Mouse (Mus musculus) limb, embryonic 13.5 days (tissue): ENCODE measurements at regions not wholly inside any gene's neighbourhood (a gene's known extent, or its start where the extent isn't known, plus 50 kb on each side); places are given as distances from the start of the nearest gene placed in this dataset.

Source experiments
- ATAC-seq: fragments of 200-750 bp; cut with Nextera tagmentation; 2 replicates; pipeline ENCODE4 v1.8.0; 2017; ENCODE audit warnings: low read depth, moderate number of reproducible peaks, moderate TSS enrichment; ENCODE audit not compliant: low FRiP score
- H3K27ac ChIP-seq: fragments of 300-500 bp; sonication (generic); 2 replicates; pipeline ENCODE4 v1.5.1; 2015; ENCODE audit warnings: inconsistent platforms, mild to moderate bottlenecking, moderate library complexity
- H3K27me3 ChIP-seq: fragments of 300-500 bp; sonication (generic); 2 replicates; pipeline ENCODE4 v1.6.1; 2015; ENCODE audit warnings: mild to moderate bottlenecking, inconsistent platforms
- H3K36me3 ChIP-seq: fragments of 300-500 bp; sonication (generic); 2 replicates; pipeline ENCODE4 v1.6.1; 2015; ENCODE audit warnings: inconsistent platforms, mild to moderate bottlenecking, moderate library complexity
- H3K4me1 ChIP-seq: fragments of 300-500 bp; sonication (generic); 2 replicates; pipeline ENCODE4 v1.6.1; 2015; ENCODE audit warnings: inconsistent platforms
- H3K4me2 ChIP-seq: fragments of 300-500 bp; sonication (generic); replicated peaks from 2 replicates; pipeline ENCODE4 v1.6.1; 2015; ENCODE audit warnings: inconsistent platforms, mild to moderate bottlenecking, moderate library complexity
- H3K4me3 ChIP-seq: fragments of 300-500 bp; sonication (generic); 2 replicates; pipeline ENCODE4 v1.5.1; 2015; ENCODE audit warnings: moderate library complexity, mild to moderate bottlenecking, inconsistent platforms
- H3K9ac ChIP-seq: fragments of 300-500 bp; sonication (generic); 2 replicates; pipeline ENCODE4 v1.6.1; 2015; ENCODE audit warnings: mild to moderate bottlenecking, inconsistent platforms
- H3K9me3 ChIP-seq: fragments of 300-500 bp; sonication (generic); 2 replicates; pipeline ENCODE4 v1.6.1; 2016; ENCODE audit warnings: inconsistent platforms
- WGBS: fragments of 180-500 bp; shearing (Covaris S2); methylation state at CpG from one replicate; pipeline ENCODE4 v1.1.7; 2015; 5-methylcytosine and 5-hydroxymethylcytosine counted together

DNA sequence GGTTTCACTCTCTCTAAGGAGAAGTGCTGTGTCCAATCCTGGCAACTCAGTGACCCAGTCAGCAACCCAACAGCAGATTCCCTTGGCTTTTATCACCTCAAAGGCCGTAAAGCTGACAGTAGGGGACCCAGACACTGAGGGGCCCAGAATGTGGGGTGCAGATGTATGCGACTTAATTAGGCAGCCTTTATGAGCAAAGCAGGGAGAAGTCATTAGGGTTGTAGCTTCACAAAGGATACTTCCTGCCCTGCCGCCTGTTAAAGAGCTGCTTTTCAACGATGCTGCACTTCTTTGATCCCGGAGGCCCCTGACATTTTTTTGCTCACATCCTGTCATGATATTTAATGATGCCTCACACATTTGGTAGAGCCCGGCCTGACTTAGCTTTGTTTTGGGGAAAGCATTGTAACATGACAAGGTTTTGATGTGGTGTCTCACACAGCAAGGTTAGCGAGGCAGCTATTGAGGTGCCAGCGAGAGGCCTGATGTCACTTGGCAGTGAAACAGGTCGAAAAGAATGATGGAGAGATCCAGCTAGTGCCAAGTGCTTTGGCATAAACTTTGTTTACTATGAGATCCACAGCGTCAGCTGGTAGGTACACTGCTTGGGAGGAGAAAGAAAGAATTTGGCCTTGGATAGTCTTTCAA is 240.2 kb downstream of the Slc4a3 start:
- WGBS, result 20% methylated on average over 10 of the region's 10 CpGs
- Histone ChIP-seq H3K4me1 (peaks cover 6% of the 10 kb centered on the region), H3K4me2 (no peak overlapping the region), H3K9ac (no peak overlapping the region), H3K9me3 (peaks cover 5% of the 10 kb centered on the region), H3K27me3 (no peaks in the 10 kb centered on the region), H3K27ac (no peak overlapping the region), H3K36me3 (no peaks in the 10 kb centered on the region), H3K4me3 (no peak overlapping the region)
- no peak for ATAC-seq

DNA sequence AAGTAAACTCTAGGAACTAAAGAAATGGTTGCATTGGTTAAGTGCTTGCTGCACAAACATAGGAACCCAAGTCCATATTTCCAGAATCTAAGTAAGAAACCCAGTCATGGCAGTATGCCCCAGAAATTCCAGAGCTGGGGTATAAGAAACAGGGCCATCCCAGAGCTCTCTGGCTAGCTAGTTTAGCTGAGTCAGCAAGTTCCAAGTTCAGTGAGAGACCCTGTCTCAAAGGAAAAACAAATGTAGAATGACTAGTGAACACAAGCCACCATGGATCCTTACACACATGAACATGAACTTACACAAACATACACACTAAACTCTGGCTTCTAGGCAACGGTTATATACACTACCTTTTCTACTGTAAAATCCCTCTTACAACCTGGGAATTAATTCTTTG is 245.4 kb downstream of the Slc4a3 start:
- no peak overlapping the region for H3K4me3 ChIP-seq
- H3K4me1 ChIP-seq, result no peaks in the 10 kb centered on the region; the same call in 1 of the 2 replicates
- H3K36me3 ChIP-seq, result no peaks in the 10 kb centered on the region
- H3K27ac ChIP-seq, result no peak overlapping the region
- peaks cover 9% of the 10 kb centered on the region for H3K9me3 ChIP-seq
- H3K4me2 ChIP-seq, result no peak overlapping the region
- WGBS, result 88% methylated on average over 1 of the region's 1 CpGs
- H3K9ac ChIP-seq, result no peak overlapping the region
- no peaks in the 10 kb centered on the region for H3K27me3 ChIP-seq
- no peak for ATAC-seq

DNA sequence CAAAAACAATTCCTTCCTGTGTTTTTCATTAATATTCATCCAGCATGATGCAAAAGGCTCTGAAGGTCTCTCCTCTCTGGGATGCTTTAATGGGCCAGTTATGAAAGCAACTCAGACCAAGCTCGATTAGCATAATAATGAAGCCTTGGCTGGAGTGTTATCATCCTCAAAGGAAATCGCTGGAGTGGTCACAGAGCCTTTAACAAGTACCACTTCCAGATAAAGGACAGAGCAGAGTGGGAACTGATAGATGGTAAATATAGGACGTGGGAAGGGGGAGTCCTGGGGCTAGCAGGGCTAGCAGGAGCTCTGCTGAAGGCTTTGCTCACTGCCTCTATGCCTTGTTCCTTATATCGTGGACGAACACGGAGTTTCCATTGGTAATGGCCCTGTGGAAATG is 251.7 kb downstream of the Slc4a3 start:
- 69% methylated on average over 6 of the region's 6 CpGs for WGBS
- H3K27ac ChIP-seq, result no peak overlapping the region
- peaks cover 6% of the 10 kb centered on the region for H3K9me3 ChIP-seq
- no peaks in the 10 kb centered on the region for H3K27me3 ChIP-seq
- H3K4me3 ChIP-seq, result no peak overlapping the region
- no peak for ATAC-seq
- H3K4me1 ChIP-seq, result peaks cover 11% of the 10 kb centered on the region
- no peak overlapping the region for H3K4me2 ChIP-seq
- H3K9ac ChIP-seq, result no peak overlapping the region
- no peaks in the 10 kb centered on the region for H3K36me3 ChIP-seq

DNA sequence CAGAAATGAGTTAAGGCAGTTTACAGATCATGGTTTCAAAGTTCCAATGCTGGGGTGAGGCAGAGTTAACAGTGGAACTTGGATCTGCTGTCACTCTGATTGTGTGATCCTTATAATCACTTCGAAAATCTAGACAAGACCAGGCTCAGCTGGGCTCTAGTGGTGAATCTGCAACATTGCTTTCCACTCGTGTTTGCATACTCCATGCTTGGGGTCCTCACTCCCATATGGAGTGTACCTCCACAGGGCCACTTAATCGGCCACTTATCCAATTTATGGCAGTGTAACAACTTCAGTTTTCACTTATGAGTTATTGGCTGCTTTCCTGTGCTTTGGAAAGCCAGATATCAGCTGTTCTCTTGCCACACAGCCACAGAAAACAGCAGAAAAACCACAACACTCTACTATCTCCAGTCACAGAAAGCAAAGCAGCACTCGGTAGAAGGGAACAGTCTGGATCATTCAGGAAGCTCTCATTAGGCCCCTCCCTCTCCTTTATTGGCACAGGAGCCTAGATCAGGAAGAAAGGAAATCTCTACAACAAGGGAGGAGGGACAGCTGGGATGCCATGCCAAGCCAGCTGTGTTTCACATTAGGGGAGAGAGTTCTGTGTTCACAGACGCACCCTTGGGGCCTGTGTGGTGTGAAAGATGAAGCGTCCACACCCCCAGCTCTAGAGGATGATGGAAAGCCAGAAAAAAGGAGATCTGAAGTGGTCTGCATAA is 252.5 kb downstream of the Slc4a3 start:
- 0 out of 2 replicates have a peak, but pooled peaks have one; percentile 36 for ATAC-seq
- WGBS, result 46% methylated on average over 6 of the region's 6 CpGs

DNA sequence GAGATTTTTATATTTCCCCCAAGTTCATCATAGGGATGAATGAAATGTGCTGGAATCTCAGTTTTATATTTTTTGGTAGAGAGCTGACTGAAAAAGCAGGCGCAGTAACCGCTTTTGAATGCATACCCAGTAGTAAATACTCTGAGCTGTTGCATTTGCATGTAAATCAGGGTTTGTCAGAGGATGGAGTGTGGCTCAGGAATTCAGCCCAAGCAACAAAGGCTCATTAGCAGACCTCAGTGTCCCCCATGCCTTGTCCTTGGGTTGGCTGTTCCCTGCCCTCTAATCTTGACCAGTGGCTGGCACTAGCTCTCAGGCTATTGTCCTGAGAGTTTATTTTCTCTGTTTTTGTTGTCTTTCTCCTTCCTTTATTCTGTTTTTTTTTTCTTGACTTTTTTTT is 258.4 kb downstream of the Slc4a3 start:
- ATAC-seq, result no peak
- Histone ChIP-seq H3K27me3 (no peaks in the 10 kb centered on the region), H3K36me3 (no peaks in the 10 kb centered on the region), H3K4me3 (no peak overlapping the region), H3K27ac (no peak overlapping the region), H3K4me1 (peaks cover 19% of the 10 kb centered on the region), H3K9me3 (no peaks in the 10 kb centered on the region), H3K4me2 (no peak overlapping the region), H3K9ac (no peak overlapping the region)
- 47% methylated on average over 2 of the region's 2 CpGs for WGBS

More for the DNA sequence above, 252.5 kb downstream of the Slc4a3 start:
- no peak overlapping the region for H3K4me3 ChIP-seq
- no peak overlapping the region for H3K9ac ChIP-seq
- H3K27me3 ChIP-seq, result no peaks in the 10 kb centered on the region
- H3K9me3 ChIP-seq, result no peaks in the 10 kb centered on the region
- no peak overlapping the region for H3K27ac ChIP-seq
- H3K36me3 ChIP-seq, result no peaks in the 10 kb centered on the region
- H3K4me2 ChIP-seq, result no peak overlapping the region
- H3K4me1 ChIP-seq, result peaks cover 19% of the 10 kb centered on the region

DNA sequence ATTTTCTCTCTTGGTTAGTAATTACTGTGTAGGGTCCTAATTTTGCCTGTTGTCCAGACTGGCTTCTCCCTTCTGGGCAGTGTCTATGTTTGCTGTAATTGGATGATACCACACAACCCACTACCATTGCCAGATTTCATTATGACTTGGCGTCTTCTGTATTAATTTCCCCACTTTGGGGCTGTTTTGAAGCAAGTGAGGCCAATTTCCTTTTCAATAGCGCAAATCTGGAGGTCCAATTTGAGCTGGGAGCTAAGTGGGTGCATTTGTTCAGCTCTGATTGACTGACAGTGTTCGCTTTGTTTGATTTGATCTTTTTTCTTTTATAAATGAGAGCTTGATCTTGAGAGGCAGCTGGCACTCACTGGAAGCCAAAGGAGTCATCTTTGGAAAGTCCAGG is 266.4 kb downstream of the Slc4a3 start:
- Histone ChIP-seq H3K4me1 (peaks cover 8% of the 10 kb centered on the region), H3K9ac (no peak overlapping the region), H3K27ac (no peak overlapping the region), H3K27me3 (no peaks in the 10 kb centered on the region), H3K36me3 (no peaks in the 10 kb centered on the region), H3K4me2 (no peak overlapping the region), H3K4me3 (no peak overlapping the region), H3K9me3 (no peaks in the 10 kb centered on the region)
- 81% methylated on average over 3 of the region's 3 CpGs for WGBS
- no peak for ATAC-seq

DNA sequence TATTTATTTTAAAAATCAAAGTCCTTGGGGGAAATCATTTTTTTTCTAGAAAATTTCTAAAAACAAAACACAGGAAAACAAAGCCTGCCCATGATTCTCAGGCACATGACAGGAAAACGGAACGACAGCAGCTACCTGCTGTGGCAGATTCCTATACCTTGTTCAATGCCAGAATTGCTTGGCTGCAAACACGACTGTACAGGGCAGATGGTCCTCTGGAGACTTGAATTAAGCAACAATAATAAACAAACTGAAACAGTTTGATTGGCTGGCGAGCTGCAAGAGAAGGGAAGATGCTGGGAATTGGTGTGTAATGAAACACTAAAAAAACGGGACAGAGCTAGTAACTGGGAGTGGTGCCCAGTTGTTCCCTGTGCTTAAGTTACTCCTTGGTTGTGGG is 280.1 kb downstream of the Slc4a3 start:
- no peak overlapping the region for H3K9ac ChIP-seq
- no peak for ATAC-seq
- H3K4me2 ChIP-seq, result no peak overlapping the region
- 50% methylated on average over 5 of the region's 5 CpGs for WGBS
- H3K4me1 ChIP-seq, result peaks cover 18% of the 10 kb centered on the region
- no peak overlapping the region for H3K27ac ChIP-seq
- H3K9me3 ChIP-seq, result no peaks in the 10 kb centered on the region
- H3K36me3 ChIP-seq, result no peaks in the 10 kb centered on the region
- H3K27me3 ChIP-seq, result no peaks in the 10 kb centered on the region
- no peak overlapping the region for H3K4me3 ChIP-seq

DNA sequence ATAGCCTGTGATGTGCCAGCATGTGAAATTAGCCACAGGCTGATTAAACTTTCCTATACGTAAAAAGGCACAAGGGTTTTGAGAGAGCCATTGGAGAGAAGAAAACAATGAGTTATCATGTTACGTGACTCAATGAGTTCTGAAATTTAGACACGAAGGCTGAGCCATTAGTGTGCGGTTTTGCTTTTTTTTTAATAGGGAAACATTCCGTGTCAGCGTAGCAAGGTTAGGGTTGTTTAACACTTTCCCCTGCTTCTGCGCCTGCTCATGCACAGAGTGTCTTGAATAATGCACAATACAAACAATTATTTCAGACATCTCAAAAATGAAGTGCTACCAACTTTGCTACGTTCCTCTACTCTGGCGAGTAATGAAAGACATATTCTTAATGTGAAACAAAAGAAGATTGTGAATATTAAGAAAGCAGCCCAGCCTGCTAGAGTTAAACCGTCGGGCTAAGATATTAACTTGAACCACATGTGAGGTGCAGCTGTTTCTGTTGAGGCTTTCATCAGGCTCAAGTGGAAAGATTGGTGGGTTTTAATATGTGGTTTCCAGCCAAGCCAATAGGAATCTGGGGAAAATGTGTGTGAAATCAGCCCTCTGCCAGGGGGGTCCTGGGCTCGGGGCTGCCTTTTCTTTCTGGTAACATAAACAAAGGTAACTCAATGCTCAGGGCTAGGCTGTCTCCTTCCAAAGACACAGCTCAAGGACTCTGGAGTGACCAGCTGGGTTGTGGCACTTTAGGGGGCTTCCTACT is 287.2 kb downstream of the Slc4a3 start:
- ATAC-seq, result peak; percentile 86
- no peaks in the 10 kb centered on the region for H3K27me3 ChIP-seq
- 7% methylated on average over 12 of the region's 12 CpGs for WGBS

DNA sequence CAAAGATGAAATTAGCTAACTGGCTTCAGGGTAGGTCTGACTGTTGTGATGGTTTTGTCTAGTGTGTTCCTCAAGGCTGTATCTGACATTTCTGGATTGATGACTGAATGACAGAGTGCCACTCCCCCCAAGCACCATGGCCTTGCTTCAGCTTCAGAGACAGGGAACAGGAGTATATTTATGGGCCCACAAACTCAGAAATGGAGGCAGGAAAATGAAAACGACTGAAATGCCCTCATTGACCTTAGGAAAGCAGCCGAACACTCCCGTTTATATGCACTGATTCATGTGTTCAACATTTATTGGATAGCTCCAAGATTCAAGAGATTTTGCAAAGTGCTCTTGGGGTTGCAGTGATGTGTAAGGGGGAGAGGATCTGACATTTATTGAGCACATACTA is 288.3 kb downstream of the Slc4a3 start:
- H3K36me3 ChIP-seq, result no peaks in the 10 kb centered on the region
- H3K4me3 ChIP-seq, result no peak overlapping the region
- 15% methylated on average over 3 of the region's 3 CpGs for WGBS
- H3K27ac ChIP-seq, result no peak overlapping the region
- ATAC-seq, result no peak
- H3K27me3 ChIP-seq, result no peaks in the 10 kb centered on the region
- no peaks in the 10 kb centered on the region for H3K9me3 ChIP-seq
- peaks cover 43% of the 10 kb centered on the region for H3K4me1 ChIP-seq
- H3K4me2 ChIP-seq, result no peak overlapping the region
- H3K9ac ChIP-seq, result no peak overlapping the region

More for the DNA sequence above, 287.2 kb downstream of the Slc4a3 start:
- Histone ChIP-seq H3K9me3 (no peaks in the 10 kb centered on the region), H3K4me3 (no peak overlapping the region), H3K4me1 (peaks cover 43% of the 10 kb centered on the region), H3K36me3 (no peaks in the 10 kb centered on the region), H3K27ac (peak overlapping the region; percentile 77), H3K4me2 (peak overlapping the region; percentile 48), H3K9ac (no peak overlapping the region)

DNA sequence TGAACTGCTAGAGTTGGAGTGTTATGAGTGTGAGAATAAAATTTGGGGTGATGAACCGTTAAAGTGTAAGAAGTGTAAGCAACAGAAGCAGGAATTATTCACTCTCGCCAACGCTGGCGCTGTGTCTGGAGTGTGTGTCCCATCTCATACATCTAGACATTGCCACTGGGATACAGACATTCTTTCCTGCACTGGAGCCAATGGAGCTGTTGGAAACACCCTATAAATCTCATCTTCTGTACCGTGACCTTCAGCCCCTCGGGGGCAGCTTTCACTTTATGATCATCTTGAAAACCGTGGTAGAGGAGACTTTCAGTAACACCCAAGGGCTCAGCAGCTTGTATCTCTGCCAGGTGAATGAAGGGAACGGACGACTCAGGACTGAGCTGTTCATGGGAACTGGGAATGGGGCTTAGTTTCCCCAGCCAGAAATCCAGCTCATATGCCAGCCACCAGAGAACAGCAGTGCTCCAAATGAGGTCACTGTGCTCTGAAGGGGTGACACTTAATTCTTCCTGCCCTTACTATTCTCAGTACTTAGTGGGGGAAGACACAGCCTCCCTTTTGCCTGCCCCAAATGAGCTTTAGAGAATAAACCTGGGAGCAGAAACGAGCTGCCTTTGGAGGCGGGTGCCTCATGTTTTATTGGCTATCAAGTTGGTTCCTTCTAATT is 293.6 kb downstream of the Slc4a3 start:
- H3K27me3 ChIP-seq, result no peaks in the 10 kb centered on the region
- 29% methylated on average over 11 of the region's 11 CpGs for WGBS
- peak; percentile 64; the same call in 1 of the 2 replicates for ATAC-seq
- peaks cover 56% of the 10 kb centered on the region for H3K4me1 ChIP-seq
- peak overlapping the region; percentile 35; the same call in 1 of the 2 replicates for H3K27ac ChIP-seq
- no peaks in the 10 kb centered on the region for H3K9me3 ChIP-seq
- H3K4me3 ChIP-seq, result no peak overlapping the region
- no peak overlapping the region for H3K9ac ChIP-seq
- H3K4me2 ChIP-seq, result peak overlapping the region; percentile 2; the same call in 1 of the 2 replicates
- H3K36me3 ChIP-seq, result no peaks in the 10 kb centered on the region

DNA sequence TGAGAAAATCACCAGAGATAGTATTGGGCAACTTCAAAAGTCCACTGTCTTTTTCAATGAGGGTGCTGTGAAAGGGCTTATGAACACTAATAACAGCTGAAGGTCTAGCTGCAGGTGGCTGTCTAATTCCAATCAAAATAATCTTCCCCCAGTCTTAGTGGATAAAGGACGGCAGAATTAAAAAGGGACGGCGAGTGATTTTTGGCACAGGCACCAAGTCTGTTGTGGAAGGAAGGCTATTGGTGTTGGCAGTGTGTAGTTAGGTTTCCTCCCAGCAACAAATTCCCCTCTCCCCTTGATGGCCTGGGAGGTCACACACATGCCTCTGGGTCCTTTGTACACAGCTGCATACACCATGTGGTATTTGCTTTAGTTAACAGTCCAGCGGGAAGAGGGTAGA is 296.3 kb downstream of the Slc4a3 start:
- Histone ChIP-seq H3K9ac (no peak overlapping the region), H3K27me3 (no peaks in the 10 kb centered on the region), H3K36me3 (no peaks in the 10 kb centered on the region), H3K4me1 (peaks cover 63% of the 10 kb centered on the region), H3K9me3 (no peaks in the 10 kb centered on the region), H3K4me3 (no peak overlapping the region), H3K4me2 (no peak overlapping the region), H3K27ac (no peak overlapping the region)
- WGBS, result 52% methylated on average over 4 of the region's 4 CpGs
- ATAC-seq, result no peak

DNA sequence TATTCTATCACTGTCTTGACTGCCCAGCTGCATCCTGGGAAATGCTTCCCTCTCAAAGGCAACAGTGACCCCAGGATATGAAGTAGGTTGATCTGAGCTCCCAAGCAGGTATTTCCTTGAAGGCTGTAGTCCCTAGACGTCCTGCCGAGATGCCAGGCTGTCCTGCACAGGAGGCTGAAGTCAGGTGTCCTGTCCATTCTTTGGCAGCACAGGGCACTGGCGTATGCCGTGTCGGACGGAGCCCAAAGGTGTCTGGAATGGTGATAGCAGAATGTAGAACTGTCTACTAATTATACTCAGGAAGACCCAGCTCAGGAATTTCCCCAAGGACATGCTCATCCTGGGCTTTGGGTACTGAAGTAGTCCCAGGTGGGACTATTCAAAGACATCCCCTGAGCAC is 297.3 kb downstream of the Slc4a3 start:
- no peaks in the 10 kb centered on the region for H3K27me3 ChIP-seq
- WGBS, result 84% methylated on average over 6 of the region's 6 CpGs
- no peak overlapping the region for H3K4me3 ChIP-seq
- H3K9me3 ChIP-seq, result no peaks in the 10 kb centered on the region
- peaks cover 63% of the 10 kb centered on the region for H3K4me1 ChIP-seq
- no peak overlapping the region for H3K9ac ChIP-seq
- no peaks in the 10 kb centered on the region for H3K36me3 ChIP-seq
- no peak for ATAC-seq
- no peak overlapping the region for H3K27ac ChIP-seq
- H3K4me2 ChIP-seq, result no peak overlapping the region
